In the genomic region with DNA sequence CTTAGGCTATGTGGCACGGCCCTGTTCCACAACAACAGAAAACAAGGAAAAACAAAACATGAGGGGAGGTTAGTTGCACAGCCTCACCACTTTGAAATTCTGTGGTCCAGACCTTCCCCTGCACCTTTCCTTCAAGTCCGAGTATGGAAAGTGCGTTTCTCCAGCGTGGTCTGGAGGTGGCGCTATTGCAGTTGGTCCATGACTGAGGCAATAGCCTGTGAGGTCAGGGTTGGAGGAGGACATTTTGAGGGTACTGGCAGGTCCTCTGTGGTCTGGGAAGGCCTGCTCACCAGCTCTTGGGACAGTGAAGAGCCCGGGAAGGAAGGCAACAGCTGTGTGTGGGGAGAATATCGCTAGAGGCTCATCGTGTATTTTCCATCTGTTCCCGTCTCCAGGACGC, we compare ENCODE assay signal across 10 mouse cellular contexts. TPM values are rescaled to one million over a fixed set of nuclear protein-coding genes. Genes with fewer than 3 reads are reported as not detected.
A peak's percentile ranks its signal among the peaks of the same experiment; 100 is the strongest.
DNase-seq lines count a peak whose midpoint lies in the region; ATAC-seq and TF ChIP-seq lines count a peak whose summit lies in the region.
"Had no signal": no experiment of that assay in that cellular context is flagged by ENCODE, and none has a peak within 500 bp of the region (broad histone marks: within the 10 kb centered on the region; RNA-seq: fewer than 3 reads in every experiment).

No protein-coding gene starts in this region.

- no peak for TF ChIP-seq EP300 in heart, postnatal 0 days (IDR thresholded peaks at IDR 0.05; ENCODE audit: low read depth)
- TF ChIP-seq EP300 in heart, adult 2 months (IDR thresholded peaks at IDR 0.05; ENCODE audit: insufficient read depth, low read depth, low read length) = no peak

- H3K79me2 ChIP-seq in heart, adult 2 months (replicated peaks; ENCODE audit: control insufficient read depth, insufficient read depth, low read length) = no peaks in the 10 kb centered on the region

- H3K27me3 ChIP-seq in heart, postnatal 0 days (ENCODE audit: control insufficient read depth, insufficient read depth, low read length) = 0 out of 2 replicates have a peak, but pooled peaks cover 4% of the 10 kb centered on the region
- H3K27me3 ChIP-seq in heart, adult 2 months (ENCODE audit: control insufficient read depth, insufficient read depth, low read length) = no peaks in the 10 kb centered on the region

- whole genome bisulfite sequencing in heart, postnatal 0 days = 49% methylated on average over 10 of the region's 10 CpGs
- 45% methylated on average over 10 of the region's 10 CpGs for WGBS in heart, adult 2 months
- 51% methylated on average over 10 of the region's 10 CpGs for WGBS in lung, adult 2 months
- 71% methylated on average over 10 of the region's 10 CpGs for WGBS in bone marrow, adult 2 months
- WGBS in olfactory bulb, adult 2 months = 61% methylated on average over 10 of the region's 10 CpGs

- DNase-seq in heart, postnatal 0 days (ENCODE audit: low spot score) = no peak
- no peak for DNase-seq in heart, adult 2 months
- no peak for DNase-seq in lung, adult 2 months
- no peak for DNase-seq in lung, postnatal 25 days (ENCODE audit: low spot score)
- DNase-seq: heart, postnatal 14 days had no signal

- H3K9ac ChIP-seq in heart, postnatal 0 days (replicated peaks; ENCODE audit: low read depth, low read length) = no peak overlapping the region
- no peak overlapping the region for H3K9ac ChIP-seq in heart, adult 2 months (ENCODE audit: low read depth, low read length)

- no peak overlapping the region for H3K4me2 ChIP-seq in heart, postnatal 0 days (ENCODE audit: low read depth, low read length)

- H3K9me3 ChIP-seq in heart, postnatal 0 days (replicated peaks; ENCODE audit: control insufficient read depth, low read length) = no peaks in the 10 kb centered on the region

- no peak for ATAC-seq in heart, postnatal 0 days (ENCODE audit: insufficient read depth, low read depth)
- ATAC-seq in monocyte, adult 5-6 weeks (replicated peaks; ENCODE audit: insufficient number of reproducible peaks, low FRiP score, low TSS enrichment, poor library complexity, severe bottlenecking) = no peak
- ATAC-seq in granulocyte monocyte progenitor cell, adult 5-6 weeks (replicated peaks; ENCODE audit: poor library complexity, severe bottlenecking) = no peak; the same call in 1 of the 2 replicates

- H3K36me3 ChIP-seq in heart, postnatal 0 days (replicated peaks; ENCODE audit: control insufficient read depth, insufficient read depth, low read length) = no peaks in the 10 kb centered on the region
- no peaks in the 10 kb centered on the region for H3K36me3 ChIP-seq in heart, adult 2 months (ENCODE audit: control insufficient read depth, insufficient read depth, low read length)

- H3K27ac ChIP-seq in heart, postnatal 0 days (ENCODE audit: low read depth) = no peak overlapping the region
- H3K27ac ChIP-seq in heart, adult 2 months = no peak overlapping the region
- no peak overlapping the region for H3K27ac ChIP-seq in bone marrow, adult 2 months (ENCODE audit: control insufficient read depth, insufficient read depth, low read depth, low read length, poor library complexity)
- no peak overlapping the region for H3K27ac ChIP-seq in olfactory bulb, adult 2 months (ENCODE audit: insufficient read depth, low read depth, low read length)

- intact Hi-C loops in heart, adult 2 months (cut with DNase I) = no loop called here

- TF ChIP-seq POLR2A in heart, adult 2 months (IDR thresholded peaks at IDR 0.05; ENCODE audit: insufficient read depth, low read depth, low read length) = no peak
- no peak for TF ChIP-seq POLR2A in lung, adult 2 months (IDR thresholded peaks at IDR 0.05; ENCODE audit: borderline replicate concordance, extremely low read depth, low read depth, low read length)
- no peak for TF ChIP-seq POLR2A in bone marrow, adult 2 months (IDR thresholded peaks at IDR 0.05; ENCODE audit: borderline replicate concordance, control insufficient read depth, low read depth, low read length)
- TF ChIP-seq POLR2A in olfactory bulb, adult 2 months (IDR thresholded peaks at IDR 0.05; ENCODE audit: insufficient read depth, low read depth, low read length) = no peak

- no peaks in the 10 kb centered on the region for H3K4me1 ChIP-seq in heart, postnatal 0 days (ENCODE audit: control insufficient read depth, insufficient read depth)
- no peaks in the 10 kb centered on the region for H3K4me1 ChIP-seq in heart, adult 2 months (ENCODE audit: control insufficient read depth, insufficient read depth, low read length)
- H3K4me1 ChIP-seq in lung, adult 2 months (ENCODE audit: control insufficient read depth, insufficient read depth, low read length) = no peaks in the 10 kb centered on the region
- H3K4me1 ChIP-seq in bone marrow, adult 2 months (ENCODE audit: control insufficient read depth, insufficient read depth, low read length) = no peaks in the 10 kb centered on the region
- H3K4me1 ChIP-seq in olfactory bulb, adult 2 months (ENCODE audit: control insufficient read depth, insufficient read depth, low read length) = no peaks in the 10 kb centered on the region

- H3K4me3 ChIP-seq in heart, postnatal 0 days (ENCODE audit: low read depth, low read length) = no peak overlapping the region
- H3K4me3 ChIP-seq in heart, adult 2 months = no peak overlapping the region
- no peak overlapping the region for H3K4me3 ChIP-seq in lung, adult 2 months (replicated peaks; ENCODE audit: extremely low read depth, low read depth, low read length)
- no peak overlapping the region for H3K4me3 ChIP-seq in bone marrow, adult 2 months (replicated peaks; ENCODE audit: control insufficient read depth, low read depth, low read length)
- no peak overlapping the region for H3K4me3 ChIP-seq in olfactory bulb, adult 2 months (ENCODE audit: insufficient read depth, low read depth, low read length)
- H3K4me3 ChIP-seq: erythroblast, embryonic 14.5 days had no signal

- peak; percentile 23 for TF ChIP-seq CTCF in heart, postnatal 0 days (IDR thresholded peaks at IDR 0.05; ENCODE audit: low read depth)
- no peak for TF ChIP-seq CTCF in heart, adult 2 months (IDR thresholded peaks at IDR 0.05)
- TF ChIP-seq CTCF in lung, adult 2 months (IDR thresholded peaks at IDR 0.05; ENCODE audit: insufficient read depth, low read length) = peak; percentile 29; the same call in 1 of the 2 replicates
- TF ChIP-seq CTCF in bone marrow, adult 2 months (IDR thresholded peaks at IDR 0.05; ENCODE audit: control insufficient read depth, insufficient read depth, low read length) = 0 out of 2 replicates have a peak, but pooled peaks have one; percentile 13
- peak; percentile 50; the same call in 1 of the 2 replicates for TF ChIP-seq CTCF in olfactory bulb, adult 2 months (IDR thresholded peaks at IDR 0.05; ENCODE audit: insufficient read depth, low read depth, low read length)

RNA-seq across cellular contexts. Expression of a gene that starts 21.2 kb away (rescaled TPM):
- total RNA-seq in heart, postnatal 0 days (2014; rRNA removed; ENCODE audit: low replicate concordance) = 10.5 and 11.8 TPM in 2 replicates
- polyA plus RNA-seq in heart, postnatal 0 days (2015; fragmentation: Nextera tagmentation; extraction: Ambion mirVana) = 11.5 and 12.3 TPM in 2 replicates
- total RNA-seq in heart, adult 2 months (2021) = 10 to 100 TPM; 20.0 to 20.3 TPM
- 9.2 and 17.0 TPM in 2 replicates for polyA plus RNA-seq in heart, adult 2 months (2012; rRNA removed)
- 6.8 and 9.9 TPM in 2 replicates for polyA plus RNA-seq in lung, adult 2 months (2012; rRNA removed)
- polyA plus RNA-seq in bone marrow, adult 2 months (2011; ENCODE audit: insufficient read depth, insufficient read length, low replicate concordance, missing spikeins) = 4.8 and 11.1 TPM in 2 replicates
- polyA plus RNA-seq in olfactory bulb, adult 2 months (2012; ENCODE audit: insufficient read depth, insufficient read length, low replicate concordance, missing spikeins) = not detected in 2 replicates
- 19.0 to 32.6 TPM (median 24.4 TPM) in 3 replicates for total RNA-seq in monocyte, adult 5-6 weeks (2017)
- 8.5 and 9.9 TPM in 2 replicates for total RNA-seq in granulocyte monocyte progenitor cell, adult 5-6 weeks (2014; fragmentation: Nextera tagmentation)
- 10.4 and 10.7 TPM in 2 replicates for total RNA-seq in granulocyte monocyte progenitor cell, adult 5-6 weeks (2017)

RNA-seq across cellular contexts. Expression of a gene that starts 58.4 kb away (rescaled TPM):
- total RNA-seq in heart, postnatal 0 days (2014; rRNA removed; ENCODE audit: low replicate concordance) = 8.9 and 16.7 TPM in 2 replicates
- 1.9 and 2.1 TPM in 2 replicates for polyA plus RNA-seq in heart, postnatal 0 days (2015; fragmentation: Nextera tagmentation; extraction: Ambion mirVana)
- 1 to 10 TPM; 5.7 to 7.3 TPM for total RNA-seq in heart, adult 2 months (2021)
- polyA plus RNA-seq in heart, adult 2 months (2012; rRNA removed) = 5.0 and 8.1 TPM in 2 replicates
- 13.4 and 16.4 TPM in 2 replicates for polyA plus RNA-seq in lung, adult 2 months (2012; rRNA removed)
- polyA plus RNA-seq in bone marrow, adult 2 months (2011; ENCODE audit: insufficient read depth, insufficient read length, low replicate concordance, missing spikeins) = 3.1 and 5.7 TPM in 2 replicates
- not detected in 2 replicates for polyA plus RNA-seq in olfactory bulb, adult 2 months (2012; ENCODE audit: insufficient read depth, insufficient read length, low replicate concordance, missing spikeins)
- 5.4 to 9.3 TPM (median 6.6 TPM) in 3 replicates for total RNA-seq in monocyte, adult 5-6 weeks (2017)
- total RNA-seq in granulocyte monocyte progenitor cell, adult 5-6 weeks (2014; fragmentation: Nextera tagmentation) = 23.7 and 32.0 TPM in 2 replicates
- 8.6 and 20.6 TPM in 2 replicates for total RNA-seq in granulocyte monocyte progenitor cell, adult 5-6 weeks (2017)
